Mouse (Mus musculus) heart, embryonic 16.5 days (tissue): ENCODE results near the gene Ankrd53. TPM values are rescaled to one million over a fixed set of nuclear protein-coding genes. Genes with fewer than 3 reads are reported as not detected.
"Not testable (repeated sequence)": the region's sequence is repeated elsewhere in the genome, so short reads cannot be mapped to it uniquely, and the experiment has no call there.

ENCODE experiments used
- ATAC-seq: fragments of 200-750 bp; cut with Nextera tagmentation; replicated peaks from 2 replicates; pipeline ENCODE4 v1.8.0; 2017; ENCODE audit warnings: moderate number of reproducible peaks; ENCODE audit not compliant: insufficient read depth, low FRiP score; ENCODE audit errors: extremely low read depth
- H3K27ac ChIP-seq: fragments of 300-500 bp; sonication (generic); 2 replicates; pipeline ENCODE4 v1.5.1; 2014; ENCODE audit warnings: mild to moderate bottlenecking, low read length, control low read depth, moderate library complexity
- H3K27me3 ChIP-seq: fragments of 300-500 bp; sonication (generic); 2 replicates; pipeline ENCODE4 v1.6.1; 2014; ENCODE audit warnings: low read length, mixed read lengths; ENCODE audit not compliant: control insufficient read depth, insufficient read depth
- H3K36me3 ChIP-seq: fragments of 300-500 bp; sonication (generic); 2 replicates; pipeline ENCODE4 v1.6.1; 2014; ENCODE audit not compliant: control insufficient read depth, insufficient read depth
- H3K4me1 ChIP-seq: fragments of 300-500 bp; sonication (generic); 2 replicates; pipeline ENCODE4 v1.6.1; 2014; ENCODE audit warnings: low read length, mixed read lengths; ENCODE audit not compliant: control insufficient read depth, insufficient read depth
- H3K4me2 ChIP-seq: fragments of 300-500 bp; sonication (generic); 2 replicates; pipeline ENCODE4 v1.6.1; 2014; ENCODE audit warnings: low read depth, mild to moderate bottlenecking, control low read depth, low read length
- H3K4me3 ChIP-seq: fragments of 300-500 bp; sonication (generic); 2 replicates; pipeline ENCODE4 v1.5.1; 2014; ENCODE audit warnings: mild to moderate bottlenecking, control low read depth, low read length
- H3K9ac ChIP-seq: fragments of 300-500 bp; sonication (generic); 2 replicates; pipeline ENCODE4 v1.6.1; 2014; ENCODE audit warnings: low read length, control low read depth
- H3K9me3 ChIP-seq: fragments of 300-500 bp; sonication (generic); replicated peaks from 2 replicates; pipeline ENCODE4 v1.6.1; 2016; ENCODE audit warnings: low read length; ENCODE audit not compliant: control insufficient read depth
- WGBS: fragments of 180-500 bp; shearing (Covaris S2); extraction: QIAGEN DNeasy Blood & Tissue Kit; methylation state at CpG from one replicate; pipeline ENCODE4 v1.1.7; 2014; 5-methylcytosine and 5-hydroxymethylcytosine counted together
- polyA plus RNA-seq: library from polyadenylated mRNA; unstranded; fragments of >200 nt; fragmentation: Nextera tagmentation; extraction: Ambion mirVana; gene quantifications from 2 replicates; pipeline ENCODE4 v1.2.1, GENCODE M21; 2015

The Ankrd53 gene
- polyA plus RNA-seq, 1 experiment from 2014 or later = not detected

DNA sequence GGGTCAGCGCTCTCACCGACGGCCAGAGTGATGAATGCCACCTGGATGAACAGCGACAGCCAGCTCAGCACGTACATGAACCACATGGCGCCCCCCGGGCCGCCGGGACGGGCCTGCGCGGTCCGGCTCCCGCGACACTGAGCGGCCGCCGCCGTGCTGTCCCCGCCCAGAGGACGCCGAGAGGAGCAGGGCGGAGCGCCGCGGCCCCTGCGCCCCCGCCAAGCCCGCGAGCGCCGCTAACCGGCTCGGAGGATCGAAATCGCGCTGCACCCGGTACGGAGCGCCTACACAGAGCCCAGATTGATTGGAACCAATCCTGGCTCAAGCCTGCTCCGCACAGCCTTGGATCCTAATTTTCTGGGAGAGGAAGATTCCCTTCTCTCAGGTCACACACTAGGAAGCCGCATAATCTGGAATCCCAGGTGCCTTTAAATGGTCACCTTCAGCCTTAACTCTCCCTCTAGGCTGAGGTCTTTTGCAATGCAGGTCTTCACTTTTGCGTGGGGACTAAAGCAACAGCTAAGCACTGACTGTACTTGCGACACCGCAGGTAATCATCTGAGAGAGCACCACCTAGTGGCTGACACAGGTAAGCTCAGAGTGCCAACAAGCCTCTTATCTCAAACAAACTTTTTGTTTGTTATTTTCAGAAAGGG lies 13.3 kb downstream of the Ankrd53 start, which contains the start of gene Tex261:
TSS of gene Tex261 (minus strand) at position 176 of the 656 bp plus-strand sequence.
- H3K4me1 ChIP-seq = peaks cover 9% of the 10 kb centered on the region
- peak within 1 kb of the TSS; percentile 95 for H3K27ac ChIP-seq
- H3K9me3 ChIP-seq = no peaks in the 10 kb centered on the region
- peak within 1 kb of the TSS; percentile 96 for H3K4me3 ChIP-seq
- H3K27me3 ChIP-seq = no peaks in the 10 kb centered on the region
- H3K4me2 ChIP-seq = peak within 1 kb of the TSS; percentile 92
- peaks cover 5% of the 10 kb centered on the region for H3K36me3 ChIP-seq
- H3K9ac ChIP-seq = peak within 1 kb of the TSS; percentile 97
- WGBS = under 1% methylated on average over 42 of the region's 45 CpGs
- ATAC-seq = peak; percentile 95

DNA sequence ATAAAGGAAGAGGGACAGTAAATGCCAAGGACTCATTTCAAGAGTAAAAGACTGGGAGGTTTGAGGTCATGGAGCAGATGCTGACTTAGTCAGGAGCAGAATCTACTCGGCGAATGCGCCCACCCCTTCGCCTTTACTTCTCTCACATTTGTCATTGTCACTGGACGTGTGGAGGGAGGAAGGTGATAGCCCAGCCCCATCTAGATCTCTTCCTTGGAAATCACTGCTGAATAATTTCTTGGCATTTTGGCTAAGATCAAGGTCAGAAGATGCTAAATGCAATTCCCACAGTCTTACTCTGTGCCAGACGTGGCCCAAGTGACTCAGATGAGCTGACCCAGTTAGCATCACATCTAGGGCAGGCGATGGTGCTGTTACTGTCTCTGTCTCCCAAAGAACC lies 15.9 kb downstream of the Ankrd53 start:
- no peak for ATAC-seq
- no peak overlapping the region for H3K27ac ChIP-seq
- H3K36me3 ChIP-seq = no peaks in the 10 kb centered on the region
- no peaks in the 10 kb centered on the region for H3K27me3 ChIP-seq
- no peaks in the 10 kb centered on the region for H3K9me3 ChIP-seq
- no peak overlapping the region for H3K4me2 ChIP-seq
- no peak overlapping the region for H3K4me3 ChIP-seq
- no peak overlapping the region for H3K9ac ChIP-seq
- H3K4me1 ChIP-seq = peaks cover 9% of the 10 kb centered on the region
- 80% methylated on average over 7 of the region's 7 CpGs for WGBS

DNA sequence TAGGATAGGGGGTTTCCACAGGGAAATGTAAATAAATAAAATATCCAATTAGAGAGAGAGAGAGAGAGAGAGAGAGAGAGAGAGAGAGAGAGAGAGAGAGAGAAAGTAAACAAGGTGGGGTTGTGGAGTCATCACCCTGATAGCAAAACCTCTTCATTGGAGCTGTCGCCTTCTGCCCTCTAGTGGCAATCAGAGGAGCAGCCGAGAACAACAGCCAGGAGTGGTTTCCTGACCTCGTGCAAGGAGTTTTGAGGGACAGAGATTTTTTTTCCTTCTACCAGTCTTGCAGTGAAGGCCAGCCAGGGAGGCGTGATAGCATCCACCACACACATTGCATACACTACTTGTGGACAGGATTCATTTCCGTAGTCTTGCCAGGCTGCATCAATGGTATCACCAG lies 16.6 kb downstream of the Ankrd53 start:
- no peak overlapping the region for H3K27ac ChIP-seq
- no peaks in the 10 kb centered on the region for H3K9me3 ChIP-seq
- WGBS = 8% methylated on average over 5 of the region's 5 CpGs
- H3K9ac ChIP-seq = no peak overlapping the region
- no peak overlapping the region for H3K4me2 ChIP-seq
- no peak overlapping the region for H3K4me3 ChIP-seq
- ATAC-seq = no peak
- no peaks in the 10 kb centered on the region for H3K27me3 ChIP-seq
- peaks cover 8% of the 10 kb centered on the region for H3K4me1 ChIP-seq
- H3K36me3 ChIP-seq = no peaks in the 10 kb centered on the region

DNA sequence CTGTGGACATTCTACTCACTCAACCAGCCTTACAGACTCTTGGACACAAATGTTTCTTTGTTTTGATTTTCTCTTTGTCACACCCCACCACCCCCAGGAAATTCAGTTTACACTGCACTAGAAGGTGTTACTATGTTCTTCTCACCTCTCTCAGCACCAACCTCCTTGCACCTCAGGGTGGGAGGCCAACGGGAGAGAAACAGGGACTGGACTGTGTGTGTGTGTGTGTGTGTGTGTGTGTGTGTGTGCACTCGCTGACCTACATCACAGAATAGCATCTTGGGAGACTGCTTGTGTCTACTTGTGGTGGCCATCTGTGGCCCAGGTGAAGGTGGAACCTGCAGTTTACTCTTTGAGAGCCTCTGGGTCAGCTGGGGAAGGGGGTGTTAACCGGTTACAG lies 24.0 kb downstream of the Ankrd53 start:
- no peaks in the 10 kb centered on the region for H3K9me3 ChIP-seq
- H3K36me3 ChIP-seq = no peaks in the 10 kb centered on the region
- no peak for ATAC-seq
- H3K9ac ChIP-seq = no peak overlapping the region
- H3K4me1 ChIP-seq = peaks cover 5% of the 10 kb centered on the region
- H3K27ac ChIP-seq = no peak overlapping the region
- H3K4me3 ChIP-seq = no peak overlapping the region
- peaks cover 2% of the 10 kb centered on the region; the same call in 1 of the 2 replicates for H3K27me3 ChIP-seq
- H3K4me2 ChIP-seq = no peak overlapping the region
- WGBS = 74% methylated on average over 3 of the region's 3 CpGs

DNA sequence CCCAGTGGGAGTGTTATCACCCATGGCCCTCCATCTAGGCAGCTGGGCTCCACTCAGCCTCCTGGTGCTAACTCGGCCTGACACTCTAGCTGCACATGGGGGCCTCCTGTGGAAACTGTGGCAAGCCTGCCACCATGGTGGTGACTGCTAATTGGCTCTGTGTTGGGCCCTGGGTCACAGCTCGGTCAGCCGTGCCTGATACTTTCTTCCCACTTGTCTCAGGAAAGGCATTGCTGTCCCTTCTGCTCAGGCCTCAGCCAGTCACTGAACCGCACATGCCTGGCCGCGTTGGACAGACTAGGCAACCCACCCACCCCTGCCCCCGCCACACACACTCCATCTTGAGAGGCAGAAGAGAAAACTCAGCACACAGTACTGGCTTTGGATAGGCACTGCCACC lies 26.1 kb downstream of the Ankrd53 start:
- Histone ChIP-seq H3K9ac (no peak overlapping the region), H3K36me3 (no peaks in the 10 kb centered on the region), H3K9me3 (no peaks in the 10 kb centered on the region), H3K4me2 (no peak overlapping the region), H3K4me1 (peaks cover 9% of the 10 kb centered on the region), H3K4me3 (no peak overlapping the region), H3K27ac (no peak overlapping the region), H3K27me3 (peaks cover 2% of the 10 kb centered on the region; the same call in 1 of the 2 replicates)
- no peak for ATAC-seq
- whole genome bisulfite sequencing = 73% methylated on average over 7 of the region's 7 CpGs

DNA sequence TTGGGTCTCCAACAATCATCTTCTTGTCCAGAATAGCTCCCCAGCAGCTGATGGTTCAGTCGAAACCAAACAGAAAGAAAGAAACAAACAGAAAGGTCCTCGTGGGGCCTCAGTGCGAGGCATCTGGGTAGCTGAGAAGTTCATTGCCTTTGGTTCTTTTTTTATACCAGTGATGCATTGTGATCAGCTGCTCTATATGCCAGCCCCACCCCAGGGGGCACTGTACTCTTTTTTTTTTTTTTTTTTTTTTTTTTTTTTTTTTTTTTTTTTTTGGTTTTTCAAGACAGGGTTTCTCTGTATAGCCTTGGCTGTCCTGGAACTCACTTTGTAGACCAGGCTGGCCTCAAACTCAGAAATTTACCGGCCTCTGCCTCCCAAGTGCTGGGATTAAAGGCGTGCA lies 28.1 kb downstream of the Ankrd53 start:
- peaks cover 14% of the 10 kb centered on the region for H3K4me1 ChIP-seq
- H3K36me3 ChIP-seq, H3K9me3 ChIP-seq, H3K27me3 ChIP-seq, H3K27ac ChIP-seq, H3K4me3 ChIP-seq, H3K9ac ChIP-seq, H3K4me2 ChIP-seq, ATAC-seq: not testable (repeated sequence)
- 72% methylated on average over 5 of the region's 5 CpGs for WGBS

DNA sequence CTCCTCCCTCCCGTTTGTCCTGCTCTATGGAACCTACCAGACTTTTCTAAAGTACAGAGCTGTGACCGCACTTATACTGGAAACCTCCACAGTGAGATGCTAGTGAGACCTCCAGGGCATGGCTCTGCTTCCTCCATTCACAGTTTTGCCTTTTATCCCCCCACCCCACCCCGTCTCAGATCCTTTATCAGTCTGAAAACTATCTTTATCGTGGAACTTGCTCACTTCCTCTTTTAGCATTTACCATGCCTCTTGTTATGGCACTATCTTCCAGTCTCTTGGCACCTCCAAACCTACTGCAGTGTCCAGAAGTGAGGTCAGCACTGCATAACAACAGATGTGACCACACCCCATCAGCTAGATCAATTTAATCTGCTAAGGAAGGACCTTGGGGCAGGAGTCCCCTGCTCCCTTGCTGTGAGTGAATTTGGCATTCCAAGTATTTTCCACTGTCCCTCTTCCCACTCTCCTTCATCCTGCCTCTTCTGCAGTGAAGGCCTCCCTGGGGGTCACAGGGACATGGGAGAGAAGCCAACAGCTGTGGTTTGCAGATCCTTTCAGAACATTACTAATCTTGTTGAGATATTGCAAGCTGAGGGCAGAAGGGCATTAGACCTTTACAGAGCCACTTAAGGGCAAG lies 28.9 kb downstream of the Ankrd53 start:
- Histone ChIP-seq H3K4me2 (no peak overlapping the region), H3K4me1 (peaks cover 14% of the 10 kb centered on the region), H3K9me3 (no peaks in the 10 kb centered on the region), H3K27me3 (no peaks in the 10 kb centered on the region), H3K36me3 (no peaks in the 10 kb centered on the region), H3K4me3 (no peak overlapping the region), H3K9ac (no peak overlapping the region), H3K27ac (no peak overlapping the region)
- WGBS = 45% methylated on average over 4 of the region's 4 CpGs
- no peak for ATAC-seq

DNA sequence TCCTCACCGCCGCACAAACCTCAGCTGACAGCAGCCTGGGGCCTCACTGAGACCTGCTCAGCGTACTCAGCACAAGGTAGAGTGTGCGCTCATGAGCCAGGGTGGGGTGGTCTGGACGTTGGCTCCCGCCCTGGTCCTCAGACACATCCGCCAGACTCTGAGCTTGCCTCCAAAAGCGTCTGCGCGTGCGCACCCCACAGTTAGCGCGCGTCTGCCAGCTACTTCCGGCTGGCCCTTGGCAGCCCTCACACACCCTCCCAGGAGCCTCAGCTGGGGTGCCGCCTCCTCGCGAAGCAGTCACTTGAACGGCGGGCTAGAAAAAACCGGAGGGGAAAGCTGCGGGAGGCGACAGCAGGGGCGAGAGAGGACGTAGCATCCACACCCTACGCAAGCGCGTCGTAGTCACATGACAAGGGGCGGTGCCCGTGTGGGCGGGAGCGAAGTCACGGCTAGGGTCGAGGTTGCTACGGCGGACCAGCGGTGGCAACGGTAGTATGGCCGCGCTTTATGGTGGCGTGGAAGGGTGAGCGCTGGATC lies 32.4 kb downstream of the Ankrd53 start, which contains the start of gene Nagk:
TSS of gene Nagk (plus strand) at position 223 of the 537 bp plus-strand sequence.
- Histone ChIP-seq H3K36me3 (peaks cover 5% of the 10 kb centered on the region; the same call in 1 of the 2 replicates), H3K9me3 (no peaks in the 10 kb centered on the region), H3K4me3 (peak within 1 kb of the TSS; percentile 87), H3K27me3 (no peaks in the 10 kb centered on the region), H3K9ac (peak within 1 kb of the TSS; percentile 86), H3K27ac (peak within 1 kb of the TSS; percentile 95), H3K4me2 (peak within 1 kb of the TSS; percentile 78), H3K4me1 (peaks cover 14% of the 10 kb centered on the region)
- ATAC-seq = peak; percentile 94
- under 1% methylated on average over 43 of the region's 43 CpGs for WGBS

DNA sequence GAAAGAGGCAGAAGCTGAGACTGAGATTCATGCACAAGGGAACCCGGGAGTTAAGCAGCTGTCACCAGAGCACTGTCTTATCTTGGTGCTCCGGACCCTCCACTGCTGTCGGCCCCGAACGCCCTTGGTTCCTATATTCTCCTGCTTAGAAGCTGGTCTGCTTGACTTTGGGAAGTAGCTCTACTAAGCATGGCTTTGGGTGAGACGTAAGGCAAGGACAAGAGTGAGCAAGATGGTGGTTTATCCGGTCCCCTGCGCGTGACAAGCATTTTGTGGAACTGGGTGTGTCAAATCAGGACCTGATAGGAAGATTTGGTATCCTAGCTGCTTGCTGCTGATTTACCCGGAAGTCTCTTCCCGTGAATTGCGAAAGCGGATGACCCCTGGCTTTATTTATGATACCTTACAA lies 33.1 kb downstream of the Ankrd53 start:
- H3K9me3 ChIP-seq = no peaks in the 10 kb centered on the region
- H3K4me2 ChIP-seq = peak overlapping the region; percentile 78
- H3K36me3 ChIP-seq = peaks cover 10% of the 10 kb centered on the region
- peak; percentile 7; the same call in 1 of the 2 replicates for ATAC-seq
- peak overlapping the region; percentile 86 for H3K9ac ChIP-seq
- WGBS = 2% methylated on average over 13 of the region's 13 CpGs
- no peaks in the 10 kb centered on the region for H3K27me3 ChIP-seq
- peaks cover 14% of the 10 kb centered on the region for H3K4me1 ChIP-seq
- H3K27ac ChIP-seq = peak overlapping the region; percentile 95
- peak overlapping the region; percentile 87 for H3K4me3 ChIP-seq
